Mouse (Mus musculus) frontal cortex, postnatal 25 days (tissue): Measurements from ENCODE around the gene Klrc1.
"Not testable (repeated sequence)": the region's sequence is repeated elsewhere in the genome, so short reads cannot be mapped to it uniquely, and the experiment has no call there.

Experiments used
- DNase-seq, 2 experiments: peaks; one replicate each; pipeline ENCODE4 v3.0.0; 2022; ENCODE audit warnings: low spot score in 2 of 2

The Klrc1 gene

GRCm38 (mm10) chr6:129678873-129679272, at the start of gene Klrc1:
TSS of gene Klrc1 (minus strand) at chr6:129678973.
- DNase-seq = no peak

GRCm38 (mm10) chr6:129727237-129727636, 48.5 kb upstream of the Klrc1 start:
- DNase-seq = no peak

GRCm38 (mm10) chr6:129721390-129721789, 42.6 kb upstream of the Klrc1 start:
- DNase-seq = no peak

DNA sequence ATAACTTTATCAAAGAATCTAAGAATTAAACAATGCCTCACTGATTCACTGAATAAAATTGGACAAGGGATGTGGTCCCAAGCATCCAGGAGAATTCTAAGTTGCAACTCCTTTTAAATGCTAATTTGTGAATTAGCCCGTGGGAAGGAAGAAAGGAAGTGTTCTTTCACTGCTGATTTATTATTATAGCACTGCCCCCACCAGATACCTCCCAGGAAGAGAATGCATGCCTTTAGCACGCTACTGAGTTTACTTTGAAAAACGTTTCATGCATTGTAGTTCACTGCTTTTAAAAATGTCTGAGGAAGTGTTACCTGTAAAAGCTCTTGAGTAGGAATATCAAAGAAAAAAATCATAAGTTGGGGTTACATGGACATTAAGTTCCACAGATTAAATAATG, 41.7 kb upstream of the Klrc1 start:
- no peak for DNase-seq

GRCm38 (mm10) chr6:129717032-129717431, 38.3 kb upstream of the Klrc1 start, which contains the start of gene Klri1:
TSS of gene Klri1 (minus strand) at chr6:129717132.
- DNase-seq = no peak

DNA sequence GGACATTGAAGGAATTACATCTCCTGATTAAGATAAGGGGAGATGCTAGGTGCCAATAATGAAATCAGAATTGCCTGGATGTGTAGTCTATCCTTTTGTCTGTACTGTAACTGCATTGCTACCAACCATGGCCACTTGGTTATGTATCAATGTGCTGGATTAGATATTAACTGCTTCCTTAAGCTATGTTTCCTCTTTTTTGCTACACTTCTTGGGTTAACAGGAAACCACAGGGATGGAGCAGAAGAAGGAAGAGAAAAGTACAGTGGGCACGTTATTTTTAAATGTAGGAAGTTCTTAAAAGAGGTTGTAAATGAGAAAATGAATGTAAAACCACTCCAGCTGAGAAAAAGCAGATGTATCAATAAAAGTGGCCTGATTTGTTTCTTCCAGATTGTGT, 34.8 kb upstream of the Klrc1 start:
- no peak for DNase-seq

DNA sequence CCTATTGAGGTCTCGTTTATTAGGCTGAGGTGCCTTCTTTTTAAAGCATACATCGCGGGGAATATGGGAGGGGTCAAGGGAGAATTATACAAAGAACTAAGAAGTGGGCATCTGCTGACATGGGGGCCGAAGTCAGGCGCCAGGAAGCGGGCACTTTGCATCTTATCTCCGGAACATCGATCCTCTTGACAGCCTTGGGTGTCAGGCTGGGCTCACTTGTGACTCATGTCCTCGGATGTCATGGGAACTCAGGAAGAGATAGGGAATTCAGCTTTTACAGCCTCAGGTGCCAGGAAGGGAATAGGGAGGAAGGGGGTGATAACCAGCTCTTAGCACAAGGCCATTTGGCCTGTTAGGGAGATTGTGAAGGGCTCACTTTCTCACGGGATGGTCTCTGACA, 12.7 kb upstream of the Klrc1 start:
- not testable (repeated sequence) for DNase-seq

- DNase-seq = no peak
Measured at GRCm38 (mm10) chr6:129680379-129680778, 1.6 kb upstream of the Klrc1 start.

GRCm38 (mm10) chr6:129661301-129661700, 17.5 kb downstream of the Klrc1 start:
- not testable (repeated sequence) for DNase-seq

- not testable (repeated sequence) for DNase-seq
Measured at GRCm38 (mm10) chr6:129660589-129660988, 18.2 kb downstream of the Klrc1 start, which contains the start of gene Klrc2. TSS of gene Klrc2 (minus strand) at chr6:129660689.

DNA sequence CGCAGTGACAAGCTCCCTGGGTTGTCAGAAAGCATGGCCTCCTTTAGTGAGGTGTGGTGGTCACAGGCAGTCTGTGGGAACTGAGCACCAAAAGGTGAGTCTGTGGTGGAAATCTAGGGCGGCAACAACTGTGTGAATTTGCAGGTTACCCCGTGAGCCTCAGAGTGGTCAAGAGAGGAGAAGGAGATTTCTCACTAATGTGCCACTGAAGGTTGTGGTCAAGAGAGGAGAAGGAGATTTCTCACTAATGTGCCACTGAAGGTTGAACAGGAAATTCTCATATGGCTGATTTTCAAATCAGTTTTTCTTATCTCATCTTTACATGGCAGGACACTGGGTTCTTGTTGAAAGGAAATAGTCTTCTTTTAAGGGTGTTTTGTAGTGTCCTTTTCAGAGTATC, 34.7 kb downstream of the Klrc1 start:
- DNase-seq = not testable (repeated sequence)

DNA sequence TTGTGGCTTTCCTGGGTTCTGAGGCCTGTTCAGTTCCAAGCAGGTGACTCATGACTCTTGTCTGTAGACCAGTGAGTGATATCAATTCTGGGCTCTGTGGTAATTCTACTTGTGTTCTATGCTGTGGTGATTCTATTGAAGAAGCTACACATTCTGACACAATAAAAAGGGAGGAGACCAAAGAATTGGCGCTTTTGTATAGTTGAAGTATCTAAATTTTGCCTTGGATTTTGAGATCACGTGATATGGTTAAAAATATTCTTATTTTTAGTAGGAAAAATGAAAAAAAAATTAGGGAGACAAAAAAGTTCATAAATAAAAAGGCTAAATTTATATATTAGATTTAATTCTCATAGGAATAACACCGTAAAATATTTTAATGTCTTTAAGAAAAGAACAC, 35.5 kb downstream of the Klrc1 start, which contains the start of gene Klrc3:
TSS of gene Klrc3 (minus strand) at position 101 of the 400 bp plus-strand sequence.
- DNase-seq = not testable (repeated sequence)

DNA sequence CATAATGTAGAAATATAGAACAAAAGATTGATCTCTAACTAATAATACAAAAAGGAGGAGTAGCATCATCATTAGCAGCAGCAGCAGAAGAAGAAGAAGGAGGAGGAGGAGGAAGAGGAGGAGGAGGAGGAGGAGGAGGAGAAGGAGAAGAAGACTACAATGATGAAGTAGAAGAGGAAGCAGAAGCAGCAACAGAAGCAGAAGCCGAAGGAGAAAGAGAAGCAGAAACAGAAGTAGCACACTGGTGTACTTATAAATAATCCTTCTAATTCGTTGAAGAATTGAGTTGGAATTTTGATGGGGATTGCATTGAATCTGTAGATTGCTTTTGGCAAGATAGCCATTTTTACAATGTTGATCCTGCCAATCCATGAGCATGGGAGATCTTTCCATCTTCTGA, 47.7 kb downstream of the Klrc1 start:
- not testable (repeated sequence) for DNase-seq

- no peak for DNase-seq
Measured at GRCm38 (mm10) chr6:129623735-129624134, 55.0 kb downstream of the Klrc1 start, which contains the start of gene Klrk1. TSS of gene Klrk1 (minus strand) at chr6:129623864.
